Mouse (Mus musculus): ENCODE results near the gene Tyk2.

GRCm38 (mm10) chr9:21074173-21074572 is 56.9 kb downstream of the Tyk2 start:
- TF ChIP-seq CTCF (IDR thresholded peaks at IDR 0.05; ENCODE audit: insufficient read depth, low read length) = no peak
- TF ChIP-seq POLR2A (IDR thresholded peaks at IDR 0.05; ENCODE audit: borderline replicate concordance, extremely low read depth, low read depth, low read length) = no peak

Data from lung, adult 2 months (tissue).